ENCODE assay signal across 23 mouse cellular contexts in genomic region chr6:127365651-127366050, GRCm38 (mm10).
DNase-seq lines count a peak whose midpoint lies in the region; ATAC-seq and TF ChIP-seq lines count a peak whose summit lies in the region.
"Had no signal": no experiment of that assay in that cellular context is flagged by ENCODE, and none has a peak within 500 bp of the region (broad histone marks: within the 10 kb centered on the region; RNA-seq: fewer than 3 reads in every experiment).

No protein-coding gene starts in this region.

- no peaks in the 10 kb centered on the region for H3K27me3 ChIP-seq in liver, postnatal 0 days (ENCODE audit: insufficient read depth, low read length)
- peaks cover 45% of the 10 kb centered on the region for H3K27me3 ChIP-seq in liver, embryonic 12.5 days (replicated peaks)
- no peaks in the 10 kb centered on the region for H3K27me3 ChIP-seq in stomach, embryonic 14.5 days (ENCODE audit: control insufficient read depth, insufficient read depth, low read length)
- H3K27me3 ChIP-seq in stomach, postnatal 0 days (ENCODE audit: control insufficient read depth, insufficient read depth, low read length) = no peaks in the 10 kb centered on the region
- H3K27me3 ChIP-seq: forebrain, embryonic 13.5 days; heart, embryonic 12.5 days had no signal

- no peak for ATAC-seq in liver, postnatal 0 days
- ATAC-seq in liver, embryonic 12.5 days = no peak
- no peak for ATAC-seq in stomach, embryonic 14.5 days (ENCODE audit: insufficient number of reproducible peaks, insufficient read depth, low FRiP score, low read depth)
- no peak for ATAC-seq in stomach, postnatal 0 days (ENCODE audit: low FRiP score, low TSS enrichment)
- ATAC-seq: forebrain, embryonic 13.5 days; forebrain, embryonic 16.5 days; hindbrain, embryonic 16.5 days had no signal

- no peaks in the 10 kb centered on the region for H3K9me3 ChIP-seq in liver, postnatal 0 days (ENCODE audit: low read length)
- no peaks in the 10 kb centered on the region for H3K9me3 ChIP-seq in liver, embryonic 12.5 days (replicated peaks)
- no peaks in the 10 kb centered on the region for H3K9me3 ChIP-seq in stomach, embryonic 14.5 days (ENCODE audit: control insufficient read depth, low read depth, low read length)
- no peaks in the 10 kb centered on the region for H3K9me3 ChIP-seq in stomach, postnatal 0 days (ENCODE audit: control insufficient read depth, low read length)
- H3K9me3 ChIP-seq: forebrain, embryonic 10.5 days; forebrain, embryonic 13.5 days; heart, embryonic 12.5 days; heart, embryonic 15.5 days; hindbrain, embryonic 12.5 days had no signal

- 50% methylated on average over 2 of the region's 2 CpGs for WGBS in liver, postnatal 0 days (ENCODE audit: insufficient replicate concordance)
- 42% methylated on average over 2 of the region's 2 CpGs for WGBS in liver, embryonic 12.5 days (ENCODE audit: insufficient replicate concordance)
- 33% methylated on average over 2 of the region's 2 CpGs for WGBS in stomach, embryonic 14.5 days
- 40% methylated on average over 2 of the region's 2 CpGs for WGBS in stomach, postnatal 0 days

- no peak for TF ChIP-seq EP300 in liver, postnatal 0 days (IDR thresholded peaks at IDR 0.05; ENCODE audit: low read depth)
- no peak for TF ChIP-seq EP300 in stomach, postnatal 0 days (optimal IDR thresholded peaks at IDR 0.05)

- no peak overlapping the region for H3K9ac ChIP-seq in liver, postnatal 0 days (replicated peaks)
- H3K9ac ChIP-seq in liver, embryonic 12.5 days = no peak overlapping the region
- H3K9ac ChIP-seq in stomach, embryonic 14.5 days (replicated peaks; ENCODE audit: low read depth, low read length) = no peak overlapping the region
- no peak overlapping the region for H3K9ac ChIP-seq in stomach, postnatal 0 days (ENCODE audit: low read length)
- H3K9ac ChIP-seq: forebrain, embryonic 13.5 days; heart, embryonic 12.5 days; heart, embryonic 15.5 days; hindbrain, embryonic 12.5 days had no signal

- H3K4me3 ChIP-seq in liver, postnatal 0 days (ENCODE audit: low read depth, low read length) = no peak overlapping the region
- no peak overlapping the region for H3K4me3 ChIP-seq in liver, embryonic 12.5 days
- H3K4me3 ChIP-seq in stomach, embryonic 14.5 days (ENCODE audit: low read depth, low read length) = no peak overlapping the region
- no peak overlapping the region for H3K4me3 ChIP-seq in stomach, postnatal 0 days (ENCODE audit: low read depth, low read length)
- H3K4me3 ChIP-seq: forebrain, embryonic 10.5 days; forebrain, embryonic 13.5 days; gastrocnemius, adult 2 months; heart, embryonic 12.5 days; heart, embryonic 15.5 days; hindbrain, embryonic 12.5 days had no signal

- no peak for TF ChIP-seq CTCF in liver, postnatal 0 days (IDR thresholded peaks at IDR 0.05; ENCODE audit: low read depth)
- no peak for TF ChIP-seq CTCF in stomach, postnatal 0 days (IDR thresholded peaks at IDR 0.05; ENCODE audit: low read depth)

- H3K4me1 ChIP-seq in liver, postnatal 0 days (ENCODE audit: insufficient read depth) = no peaks in the 10 kb centered on the region
- H3K4me1 ChIP-seq in liver, embryonic 12.5 days = peaks cover 6% of the 10 kb centered on the region; the same call in 1 of the 2 replicates
- peaks cover 17% of the 10 kb centered on the region for H3K4me1 ChIP-seq in stomach, embryonic 14.5 days (ENCODE audit: control insufficient read depth, insufficient read depth, low read length)
- H3K4me1 ChIP-seq in stomach, postnatal 0 days (replicated peaks; ENCODE audit: control insufficient read depth, insufficient read depth) = no peaks in the 10 kb centered on the region

- DNase-seq in heart, adult 11 months = peak; percentile 71
- no peak for DNase-seq in heart, postnatal 4 days
- peak; percentile 3 for DNase-seq in liver, postnatal 0 days
- no peak for DNase-seq in stomach, postnatal 0 days (ENCODE audit: low spot score)
- DNase-seq: adrenal gland, postnatal 25 days; cerebellum, adult 11-12 months; cerebellum, adult 8-10 months; cerebellum, postnatal 10 days; cerebellum, postnatal 36 days; gastrocnemius, adult 2 months; gastrocnemius, postnatal 14 days; heart, adult 18-20 months; heart, postnatal 10 days; heart, postnatal 36 days had no signal

- no peak overlapping the region for H3K27ac ChIP-seq in liver, postnatal 0 days (ENCODE audit: low read depth)
- no peak overlapping the region for H3K27ac ChIP-seq in liver, embryonic 12.5 days
- H3K27ac ChIP-seq in stomach, embryonic 14.5 days (ENCODE audit: low read length) = 0 out of 2 replicates have a peak overlapping the region, but pooled peaks have one; percentile 33
- H3K27ac ChIP-seq in stomach, postnatal 0 days (replicated peaks) = no peak overlapping the region
- H3K27ac ChIP-seq: forebrain, embryonic 13.5 days; gastrocnemius, adult 2 months; heart, embryonic 15.5 days; hindbrain, embryonic 12.5 days had no signal

- no peaks in the 10 kb centered on the region for H3K36me3 ChIP-seq in liver, postnatal 0 days (replicated peaks; ENCODE audit: insufficient read depth, low read length)
- H3K36me3 ChIP-seq in liver, embryonic 12.5 days = no peaks in the 10 kb centered on the region
- no peaks in the 10 kb centered on the region for H3K36me3 ChIP-seq in stomach, embryonic 14.5 days (ENCODE audit: control insufficient read depth, insufficient read depth, low read length)
- H3K36me3 ChIP-seq in stomach, postnatal 0 days (ENCODE audit: control insufficient read depth, insufficient read depth, low read length) = no peaks in the 10 kb centered on the region
- H3K36me3 ChIP-seq: forebrain, embryonic 10.5 days; heart, embryonic 12.5 days; heart, embryonic 15.5 days; hindbrain, embryonic 12.5 days had no signal

- no peak overlapping the region for H3K4me2 ChIP-seq in liver, postnatal 0 days (ENCODE audit: low read depth, low read length)
- no peak overlapping the region for H3K4me2 ChIP-seq in liver, embryonic 12.5 days
- H3K4me2 ChIP-seq in stomach, embryonic 14.5 days (replicated peaks; ENCODE audit: low read depth, low read length) = no peak overlapping the region
- no peak overlapping the region for H3K4me2 ChIP-seq in stomach, postnatal 0 days (replicated peaks; ENCODE audit: low read depth)
- H3K4me2 ChIP-seq: forebrain, embryonic 13.5 days; heart, embryonic 12.5 days; heart, embryonic 15.5 days; hindbrain, embryonic 12.5 days had no signal

Comparison
In these comparisons a context has a peak if more than half of its experiments do, and no peak if none do; other contexts are left out.
1. DNase-seq: peak in heart, adult 11 months (single experiment) and liver, postnatal 0 days (single experiment); none in heart, postnatal 4 days (single experiment) and stomach, postnatal 0 days (single experiment).